Mouse (Mus musculus): ENCODE data around the gene Gm10061.
"Not testable (repeated sequence)": the region's sequence is repeated elsewhere in the genome, so short reads cannot be mapped to it uniquely, and the experiment has no call there.

Gm10061 gene

GRCm38 (mm10) chr16:89150786-89151185, at the start of gene Gm10061:
Gene Gm10061, plus strand, starts transcription at chr16:89151086.
- no peak for DNase-seq (ENCODE audit: low read depth, low spot score)

GRCm38 (mm10) chr16:89140551-89140950, 10.3 kb upstream of the Gm10061 start, which contains the start of gene Gm6358:
Gene Gm6358, plus strand, starts transcription at chr16:89140851.
- DNase-seq (ENCODE audit: low read depth, low spot score), result no peak

GRCm38 (mm10) chr16:89157652-89158051, 6.8 kb downstream of the Gm10061 start, which contains the start of gene Gm9789:
Gene Gm9789, plus strand, starts transcription at chr16:89157952.
- no peak for DNase-seq (ENCODE audit: low read depth, low spot score)

- not testable (repeated sequence) for DNase-seq (ENCODE audit: low read depth, low spot score)
These were observed 18.3 kb downstream of the Gm10061 start, which contains the start of gene Gm7735 for GRCm38 (mm10) chr16:89169190-89169589. Gene Gm7735, plus strand, starts transcription at chr16:89169490.

GRCm38 (mm10) chr16:89174435-89174834, 23.5 kb downstream of the Gm10061 start, which contains the start of gene 1110057P08Rik:
Gene 1110057P08Rik, plus strand, starts transcription at chr16:89174735.
- DNase-seq (ENCODE audit: low read depth, low spot score), result no peak

- no peak for DNase-seq (ENCODE audit: low read depth, low spot score)
These were observed 37.7 kb downstream of the Gm10061 start for GRCm38 (mm10) chr16:89188621-89189020.

Measured in 3T3-L1 (cell line).